Mouse (Mus musculus) cortical plate, adult 2 months (tissue): Measurements from ENCODE around the gene Plin5. TPM values are rescaled to one million over a fixed set of nuclear protein-coding genes. Genes with fewer than 3 reads are reported as not detected.
"Not testable (repeated sequence)": the region's sequence is repeated elsewhere in the genome, so short reads cannot be mapped to it uniquely, and the experiment has no call there.

Source experiments
- H3K27ac ChIP-seq: fragments of 200-500 bp; 2 replicates; pipeline ENCODE4 v1.5.1; 2012; ENCODE audit warnings: low read length, control low read depth, inconsistent platforms; ENCODE audit not compliant: insufficient read depth
- H3K4me1 ChIP-seq: fragments of 200-500 bp; 2 replicates; pipeline ENCODE4 v1.6.1; 2011; ENCODE audit warnings: low read length; ENCODE audit not compliant: control insufficient read depth, insufficient read depth
- H3K4me3 ChIP-seq: fragments of 200-500 bp; 2 replicates; pipeline ENCODE4 v1.5.1; 2011; ENCODE audit warnings: mild to moderate bottlenecking, low read length, control low read depth; ENCODE audit not compliant: insufficient read depth
- CTCF ChIP-seq: fragments of 200-500 bp; IDR thresholded peaks from 2 replicates; pipeline ENCODE4 v1.5.1; 2011; ENCODE audit warnings: mild to moderate bottlenecking, control low read depth, low read length; ENCODE audit not compliant: insufficient read depth; ENCODE audit errors: extremely low read depth
- POLR2A ChIP-seq: fragments of 200-500 bp; IDR thresholded peaks from 2 replicates; pipeline ENCODE4 v1.6.1; 2011; ENCODE audit warnings: mild to moderate bottlenecking, low read length, control low read depth; ENCODE audit not compliant: insufficient read depth; ENCODE audit errors: extremely low read depth
- polyA plus RNA-seq: library from polyadenylated mRNA; depleted of rRNA; stranded (reverse); fragments of >200 nt; gene quantifications from 2 replicates; pipeline ENCODE4 v1.2.3, GENCODE M21; 2012; rRNA removed

The Plin5 gene
- polyA plus RNA-seq, 1 experiment, result 0.67 TPM

DNA sequence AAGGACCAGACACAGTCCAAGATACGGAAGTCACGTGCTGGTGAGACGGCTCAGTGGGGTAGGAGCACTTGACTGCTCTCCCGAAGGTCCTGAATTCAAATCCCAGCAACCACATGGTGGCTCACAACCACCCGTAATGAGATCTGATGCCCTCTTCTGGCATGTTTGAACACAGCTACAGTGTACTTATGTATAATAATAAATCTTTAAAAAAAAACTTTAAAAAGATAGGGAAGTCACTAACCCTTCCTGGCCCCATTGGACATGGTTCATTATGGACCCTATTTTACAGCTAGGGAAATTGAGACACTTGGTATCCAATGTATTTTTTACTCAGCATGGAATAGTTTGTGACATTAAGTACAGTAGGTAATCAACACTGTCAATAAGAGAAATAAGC, 39.9 kb downstream of the Plin5 start:
- Histone ChIP-seq H3K4me1 (peaks cover 5% of the 10 kb centered on the region; the same call in 1 of the 2 replicates), H3K27ac (no peak overlapping the region), H3K4me3 (no peak overlapping the region)
- TF ChIP-seq POLR2A, result no peak
- TF ChIP-seq CTCF, result no peak

DNA sequence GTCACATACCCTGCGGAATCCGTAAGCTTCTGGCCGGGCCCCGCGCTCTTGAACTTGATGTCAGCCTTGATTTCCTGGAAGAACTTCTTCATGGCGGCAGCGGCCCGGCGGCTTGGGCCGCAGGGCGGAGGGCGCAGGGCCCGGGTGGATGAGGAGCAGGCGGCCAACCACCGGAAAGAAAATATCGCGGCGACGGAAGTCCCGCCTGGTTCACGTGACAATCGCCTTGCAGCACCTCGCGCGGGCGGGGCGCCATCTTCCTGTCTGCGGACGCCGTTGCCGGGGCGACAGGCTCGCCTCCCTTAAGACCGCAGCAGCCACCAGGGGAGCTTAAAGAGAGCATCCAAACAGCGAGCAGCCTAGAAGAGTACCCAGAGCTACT, 42.6 kb downstream of the Plin5 start, which contains the start of gene Ubxn6:
TSS of gene Ubxn6 (minus strand) at position 202 of the 382 bp plus-strand sequence.
- TF ChIP-seq POLR2A, result peak; percentile 61
- TF ChIP-seq CTCF, result 0 out of 2 replicates have a peak, but pooled peaks have one; percentile 12
- peaks cover 2% of the 10 kb centered on the region; the same call in 1 of the 2 replicates for H3K4me1 ChIP-seq
- peak within 1 kb of the TSS; percentile 86 for H3K4me3 ChIP-seq
- peak within 1 kb of the TSS; percentile 95 for H3K27ac ChIP-seq

GRCm38 (mm10) chr17:56074097-56074826, 43.1 kb downstream of the Plin5 start:
- Histone ChIP-seq H3K4me3 (peak overlapping the region; percentile 86), H3K4me1 (peaks cover 2% of the 10 kb centered on the region; the same call in 1 of the 2 replicates), H3K27ac (peak overlapping the region; percentile 95)
- no peak for TF ChIP-seq CTCF
- TF ChIP-seq POLR2A, result no peak

- H3K27ac ChIP-seq, result no peak overlapping the region
- no peak for TF ChIP-seq POLR2A
- no peak for TF ChIP-seq CTCF
- H3K4me1 ChIP-seq, result peaks cover 2% of the 10 kb centered on the region; the same call in 1 of the 2 replicates
- no peak overlapping the region for H3K4me3 ChIP-seq
Observed at GRCm38 (mm10) chr17:56072243-56072642, 45.2 kb downstream of the Plin5 start.

DNA sequence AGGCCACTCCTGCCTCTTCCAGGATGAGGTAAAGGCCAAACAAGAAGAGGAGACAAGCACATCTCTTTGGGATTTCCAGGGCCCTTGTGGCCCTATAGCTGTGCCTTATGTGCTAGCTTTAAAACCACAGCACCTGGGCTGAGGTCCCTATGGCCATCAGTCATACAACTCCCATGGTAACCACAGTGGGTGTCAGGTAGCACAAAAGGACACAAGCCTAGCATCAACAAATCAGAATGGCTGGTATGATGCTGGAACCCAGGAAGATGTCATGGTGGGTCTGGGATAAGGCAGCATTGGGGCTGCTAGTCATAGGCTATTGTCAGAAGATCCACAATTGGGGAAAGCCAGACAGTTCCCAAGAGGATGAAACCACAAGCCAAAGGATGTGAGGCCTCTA, 46.3 kb downstream of the Plin5 start:
- Histone ChIP-seq H3K4me1 (peaks cover 2% of the 10 kb centered on the region; the same call in 1 of the 2 replicates), H3K4me3 (no peak overlapping the region), H3K27ac (no peak overlapping the region)
- TF ChIP-seq POLR2A (no peak), CTCF (no peak)

- TF ChIP-seq POLR2A (no peak), CTCF (no peak)
- Histone ChIP-seq H3K4me1 (peaks cover 1% of the 10 kb centered on the region; the same call in 1 of the 2 replicates), H3K4me3 (no peak overlapping the region), H3K27ac (no peak overlapping the region)
Observed at GRCm38 (mm10) chr17:56069066-56069465, 48.3 kb downstream of the Plin5 start.

- Histone ChIP-seq H3K4me1 (no peaks in the 10 kb centered on the region), H3K27ac (no peak overlapping the region), H3K4me3 (no peak overlapping the region)
- TF ChIP-seq POLR2A (no peak), CTCF (no peak)
Observed at GRCm38 (mm10) chr17:56066451-56066850, 50.9 kb downstream of the Plin5 start.

- H3K4me1 ChIP-seq, H3K4me3 ChIP-seq, H3K27ac ChIP-seq: not testable (repeated sequence)
Observed at GRCm38 (mm10) chr17:56065715-56066114, 51.7 kb downstream of the Plin5 start.

GRCm38 (mm10) chr17:56062081-56062480, 55.3 kb downstream of the Plin5 start:
- H3K4me3 ChIP-seq, result no peak overlapping the region
- no peaks in the 10 kb centered on the region for H3K4me1 ChIP-seq
- no peak overlapping the region for H3K27ac ChIP-seq
- no peak for TF ChIP-seq CTCF
- no peak for TF ChIP-seq POLR2A

Other genes starting within 250 kb of the Plin5 start
- 3.0 and 3.8 TPM in 2 replicates for gene Zfp119a, start 238.7 kb downstream of the Plin5 start, polyA plus RNA-seq
- 5.6 and 6.0 TPM in 2 replicates for gene Zfp959, start 225.5 kb downstream of the Plin5 start, polyA plus RNA-seq
- 2.5 and 3.2 TPM in 2 replicates for gene Zfp119b, start 168.1 kb downstream of the Plin5 start, polyA plus RNA-seq
- gene Ebi3, start 165.0 kb downstream of the Plin5 start, polyA plus RNA-seq, result 2.1 and 2.3 TPM in 2 replicates
- gene Yju2, start 158.5 kb downstream of the Plin5 start, polyA plus RNA-seq, result 9.1 and 11.0 TPM in 2 replicates
- gene Shd, start 147.1 kb downstream of the Plin5 start, polyA plus RNA-seq, result 74.8 and 83.5 TPM in 2 replicates
- 76.7 and 91.0 TPM in 2 replicates for gene Fsd1, start 131.1 kb downstream of the Plin5 start, polyA plus RNA-seq
- gene Stap2, start 112.0 kb downstream of the Plin5 start, polyA plus RNA-seq, result 6.0 TPM in 2 replicates
- 142 and 154 TPM in 2 replicates for gene Mpnd, start 111.9 kb downstream of the Plin5 start, polyA plus RNA-seq
- 56.5 and 59.4 TPM in 2 replicates for gene Sh3gl1, start 81.0 kb downstream of the Plin5 start, polyA plus RNA-seq
- gene Chaf1a, start 77.2 kb downstream of the Plin5 start, polyA plus RNA-seq, result 2.6 and 2.8 TPM in 2 replicates
- gene Ubxn6, start 42.6 kb downstream of the Plin5 start, polyA plus RNA-seq, result 109 and 120 TPM in 2 replicates
- gene Hdgfl2, start 38.0 kb downstream of the Plin5 start, polyA plus RNA-seq, result 126 and 148 TPM in 2 replicates
- gene Plin4, start 7.8 kb downstream of the Plin5 start, polyA plus RNA-seq, result 0.73 and 1.2 TPM in 2 replicates
- gene Lrg1, start 4.4 kb upstream of the Plin5 start, polyA plus RNA-seq, result 2.6 and 3.1 TPM in 2 replicates
- gene Sema6b, start 22.7 kb upstream of the Plin5 start, polyA plus RNA-seq, result 87.3 and 88.9 TPM in 2 replicates
- 7.5 and 8.5 TPM in 2 replicates for gene Tnfaip8l1, start 44.9 kb upstream of the Plin5 start, polyA plus RNA-seq
- 43.3 and 45.8 TPM in 2 replicates for gene Mydgf, start 66.3 kb upstream of the Plin5 start, polyA plus RNA-seq
- 51.2 and 52.0 TPM in 2 replicates for gene Dpp9, start 101.3 kb upstream of the Plin5 start, polyA plus RNA-seq
- 23.3 and 24.1 TPM in 2 replicates for gene Fem1a, start 139.2 kb upstream of the Plin5 start, polyA plus RNA-seq
- 4.2 and 4.8 TPM in 2 replicates for gene Ticam1, start 159.2 kb upstream of the Plin5 start, polyA plus RNA-seq
- gene Plin3, start 175.3 kb upstream of the Plin5 start, polyA plus RNA-seq, result 8.4 and 10.1 TPM in 2 replicates
- gene Arrdc5, start 182.7 kb upstream of the Plin5 start, polyA plus RNA-seq, result not detected in 2 replicates
- gene Uhrf1, start 185.7 kb upstream of the Plin5 start, polyA plus RNA-seq, result 1.1 and 1.8 TPM in 2 replicates
- 43.5 and 45.0 TPM in 2 replicates for gene Kdm4b, start 208.5 kb upstream of the Plin5 start, polyA plus RNA-seq